Mouse (Mus musculus) urinary bladder, adult 18-20 months (tissue): ENCODE measurements around the gene Tbc1d22a.

Experiments used
- DNase-seq, 2 experiments: peaks; one replicate each; pipeline ENCODE4 v3.0.0; 2022; ENCODE audit warnings: low spot score in 2 of 2, mixed read lengths in 2 of 2

Gene Tbc1d22a

GRCm38 (mm10) chr15:86444271-86444670 is 230.0 kb downstream of the Tbc1d22a start:
- no peak for DNase-seq

- no peak for DNase-seq
These were observed 231.8 kb downstream of the Tbc1d22a start for GRCm38 (mm10) chr15:86446064-86446463.

GRCm38 (mm10) chr15:86447251-86447650 is 233.0 kb downstream of the Tbc1d22a start:
- no peak for DNase-seq

GRCm38 (mm10) chr15:86449236-86449635 is 235.0 kb downstream of the Tbc1d22a start:
- no peak for DNase-seq

- no peak for DNase-seq
These were observed 235.5 kb downstream of the Tbc1d22a start for GRCm38 (mm10) chr15:86449794-86450193.

- no peak for DNase-seq
These were observed 245.2 kb downstream of the Tbc1d22a start for GRCm38 (mm10) chr15:86459413-86459812.

GRCm38 (mm10) chr15:86462636-86463035 is 248.4 kb downstream of the Tbc1d22a start:
- no peak for DNase-seq

- DNase-seq, result no peak
These were observed 253.8 kb downstream of the Tbc1d22a start for GRCm38 (mm10) chr15:86468082-86468481.

- no peak for DNase-seq
These were observed 256.9 kb downstream of the Tbc1d22a start for GRCm38 (mm10) chr15:86471136-86471535.

- DNase-seq, result no peak
These were observed 259.2 kb downstream of the Tbc1d22a start for GRCm38 (mm10) chr15:86473473-86473872.

GRCm38 (mm10) chr15:86474951-86475350 is 260.7 kb downstream of the Tbc1d22a start:
- no peak for DNase-seq

GRCm38 (mm10) chr15:86476483-86476882 is 262.2 kb downstream of the Tbc1d22a start:
- no peak for DNase-seq

GRCm38 (mm10) chr15:86477032-86477431 is 262.8 kb downstream of the Tbc1d22a start:
- no peak for DNase-seq

- no peak for DNase-seq
These were observed 263.3 kb downstream of the Tbc1d22a start for GRCm38 (mm10) chr15:86477471-86477992.

GRCm38 (mm10) chr15:86478685-86479502 is 264.6 kb downstream of the Tbc1d22a start:
- no peak for DNase-seq

GRCm38 (mm10) chr15:86482362-86482761 is 268.1 kb downstream of the Tbc1d22a start:
- DNase-seq, result no peak

GRCm38 (mm10) chr15:86485815-86486214 is 271.6 kb downstream of the Tbc1d22a start:
- no peak for DNase-seq

- no peak for DNase-seq
These were observed 273.1 kb downstream of the Tbc1d22a start for GRCm38 (mm10) chr15:86487359-86487758.

- DNase-seq, result no peak
These were observed 277.3 kb downstream of the Tbc1d22a start for GRCm38 (mm10) chr15:86491434-86492099.

- DNase-seq, result no peak
These were observed 278.4 kb downstream of the Tbc1d22a start for GRCm38 (mm10) chr15:86492636-86493035.

GRCm38 (mm10) chr15:86496209-86496608 is 281.9 kb downstream of the Tbc1d22a start:
- DNase-seq, result no peak

GRCm38 (mm10) chr15:86496646-86497045 is 282.4 kb downstream of the Tbc1d22a start:
- DNase-seq, result no peak

GRCm38 (mm10) chr15:86500536-86500935 is 286.3 kb downstream of the Tbc1d22a start:
- no peak for DNase-seq
